Mouse (Mus musculus) spleen, adult 18-20 months (tissue): ENCODE data around the gene Slc6a3.

Experiments
- DNase-seq, 2 experiments: peaks; one replicate each; pipeline ENCODE4 v3.0.0; 2022; ENCODE audit warnings: mixed read lengths in 2 of 2

Gene Slc6a3

DNA sequence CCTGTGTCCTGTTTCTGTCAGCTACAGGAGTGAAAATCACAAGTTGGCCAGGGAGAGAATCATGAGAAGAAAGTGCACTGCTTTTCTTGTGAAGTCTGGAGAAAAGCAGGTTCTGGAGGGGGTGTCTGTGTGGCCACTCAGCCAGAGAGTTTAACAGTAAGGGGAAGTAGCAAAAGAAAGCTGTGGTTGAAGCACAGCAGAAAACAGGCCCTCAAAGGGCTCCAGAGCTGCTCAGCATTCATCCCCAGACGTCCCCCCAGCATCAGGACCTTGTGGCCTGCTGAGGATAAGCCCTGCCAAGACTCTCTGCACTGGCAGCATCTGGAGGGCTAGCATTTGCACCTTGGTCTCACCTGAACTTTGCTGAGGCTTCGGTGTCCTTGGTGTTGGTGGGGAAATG lies 56.0 kb downstream of the Slc6a3 start:
- DNase-seq, result no peak

- DNase-seq, result no peak
These were observed 59.7 kb downstream of the Slc6a3 start for GRCm38 (mm10) chr13:73596276-73596675.

DNA sequence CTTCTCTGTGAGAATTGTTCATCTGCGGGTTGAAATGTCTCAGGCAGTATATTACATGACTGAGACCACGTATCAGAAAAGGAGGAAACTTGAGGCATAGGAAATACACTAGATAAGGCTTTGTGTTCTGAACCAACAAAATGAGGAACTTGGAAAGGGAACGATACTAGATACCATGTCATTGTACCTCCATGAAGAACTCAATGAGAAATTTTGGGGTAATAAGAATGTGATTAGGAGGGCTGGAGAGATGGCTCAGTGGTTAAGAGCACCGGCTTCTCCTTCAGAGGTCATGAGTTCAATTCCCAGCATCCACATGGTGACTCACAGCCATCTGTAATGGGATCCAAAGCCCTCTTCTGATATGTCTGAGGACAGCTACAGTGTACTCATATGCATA lies 63.7 kb downstream of the Slc6a3 start:
- DNase-seq, result no peak

DNA sequence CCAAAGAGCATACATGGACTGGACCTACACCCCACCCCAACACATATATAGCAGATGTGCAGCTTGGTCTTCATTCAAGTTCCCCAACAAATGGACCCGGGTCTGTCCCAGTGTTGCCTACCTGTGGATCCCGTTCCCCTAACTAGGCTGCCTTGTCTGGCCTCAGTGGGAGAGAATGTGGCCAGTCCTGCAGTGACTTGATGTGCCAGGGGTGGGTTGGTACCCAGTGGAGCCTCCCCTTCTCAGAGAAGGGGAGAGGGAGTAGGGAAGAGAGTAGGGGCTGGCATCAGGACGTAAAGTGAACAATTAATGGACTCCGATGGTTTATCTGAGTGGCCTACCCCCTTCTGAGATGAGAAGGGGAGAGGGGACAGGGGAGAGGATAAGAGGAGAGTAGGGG lies 66.5 kb downstream of the Slc6a3 start:
- no peak for DNase-seq

DNA sequence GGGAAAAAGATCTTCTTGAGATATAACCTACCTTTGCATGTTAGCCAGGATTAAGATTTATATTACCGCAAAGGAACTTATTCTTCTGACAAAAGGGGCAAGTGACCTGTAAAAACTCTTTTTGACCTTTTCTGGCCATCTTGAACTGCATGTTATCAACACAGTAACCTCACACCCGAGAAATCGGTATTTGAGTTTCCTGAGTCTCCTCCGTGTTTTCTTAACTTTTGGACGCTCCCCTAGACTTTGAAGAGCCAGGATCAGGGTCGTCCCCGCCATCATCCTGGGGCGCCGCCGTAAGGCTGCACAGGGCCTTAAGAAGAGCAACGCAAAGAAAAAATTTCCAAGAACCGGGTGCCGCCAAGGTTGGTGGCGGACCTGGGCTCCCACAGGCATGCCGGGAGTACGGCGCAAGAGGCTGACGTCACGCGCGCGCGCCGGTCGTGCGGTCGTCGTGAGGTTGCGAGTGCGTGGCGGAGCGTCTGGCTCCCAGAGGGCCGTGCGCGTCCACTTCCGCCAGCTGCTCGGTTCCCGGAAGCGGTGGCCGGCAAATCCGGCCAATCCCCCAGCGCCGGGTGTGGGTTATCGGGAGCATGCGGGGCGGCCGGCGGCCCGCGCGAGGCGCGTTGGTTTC lies 67.1 kb downstream of the Slc6a3 start, which contains the start of gene Clptm1l:
Gene Clptm1l (plus strand): TSS at position 485 of the 634 bp plus-strand sequence.
- peak; percentile 92 to 97 for DNase-seq

DNA sequence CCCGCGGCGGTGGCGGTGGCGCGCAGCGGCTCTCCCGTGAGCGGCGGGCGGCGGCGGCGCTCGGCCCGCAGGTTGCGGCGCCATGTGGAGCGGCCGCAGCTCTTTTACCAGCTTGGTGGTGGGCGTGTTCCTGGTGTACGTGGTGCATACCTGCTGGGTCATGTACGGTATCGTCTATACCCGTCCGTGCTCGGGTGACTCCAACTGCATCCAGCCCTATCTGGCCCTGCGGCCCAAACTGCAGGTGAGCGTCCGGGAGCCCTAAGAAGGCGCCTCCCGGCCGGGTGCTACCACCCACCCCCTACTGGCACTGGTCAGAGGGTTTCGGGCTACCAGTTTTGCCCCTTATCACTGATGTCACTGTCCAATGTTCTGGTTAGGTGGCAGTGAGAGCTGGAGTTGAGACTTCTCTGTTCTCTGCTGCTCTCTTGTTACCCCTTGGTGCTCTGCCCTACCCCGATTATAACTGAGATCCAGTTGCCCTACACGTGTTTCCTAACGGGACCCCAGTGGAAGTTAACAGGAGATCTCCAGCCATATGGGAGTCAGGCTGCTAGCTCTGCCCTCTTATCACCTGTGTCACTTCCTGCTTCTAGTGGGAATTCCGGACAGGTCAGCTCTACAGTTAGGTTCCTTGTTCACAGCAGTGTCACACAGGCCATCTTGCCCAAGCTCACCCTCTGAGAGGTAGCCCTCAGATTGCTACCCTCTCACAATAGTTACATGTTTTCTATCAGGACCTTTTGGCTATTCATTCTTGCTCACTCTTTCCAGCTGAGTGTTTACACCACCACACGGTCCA lies 67.8 kb downstream of the Slc6a3 start:
- DNase-seq, result no peak

DNA sequence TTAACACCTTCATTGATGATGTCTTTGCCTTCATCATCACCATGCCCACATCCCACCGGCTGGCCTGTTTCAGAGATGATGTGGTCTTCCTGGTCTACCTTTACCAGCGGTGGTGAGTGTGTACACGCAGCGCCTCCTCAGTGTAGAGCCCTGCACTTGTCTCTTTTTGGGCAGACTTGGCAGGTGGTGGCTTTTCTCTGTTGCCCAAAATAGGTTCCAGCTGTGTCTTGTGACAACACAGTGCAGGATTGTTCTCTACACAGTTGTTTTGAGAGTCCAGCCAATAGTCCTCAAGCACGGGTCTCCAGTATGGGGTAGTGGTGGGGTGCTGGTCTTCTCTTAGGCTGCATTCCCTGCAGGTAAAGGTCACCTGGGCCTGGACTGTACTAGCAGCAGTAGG lies 81.9 kb downstream of the Slc6a3 start:
- DNase-seq, result no peak

- DNase-seq, result no peak
These were observed 84.1 kb downstream of the Slc6a3 start for GRCm38 (mm10) chr13:73620637-73621036.

DNA sequence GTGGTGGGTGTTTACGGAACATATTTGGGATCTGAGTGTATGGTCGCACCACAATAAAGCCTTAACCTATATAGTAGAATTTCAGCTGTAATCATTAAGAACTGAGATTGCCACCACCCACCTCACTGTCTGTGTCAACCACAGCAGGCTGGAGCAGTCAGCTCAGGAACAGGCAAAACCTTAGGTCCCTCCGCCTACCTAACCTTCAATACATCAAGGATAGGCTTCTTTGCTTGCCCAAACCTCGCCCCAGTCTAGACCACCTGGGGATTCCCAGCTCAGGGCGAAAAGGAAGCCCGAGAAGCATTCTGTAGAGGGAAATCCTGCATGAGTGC lies 89.8 kb downstream of the Slc6a3 start:
- no peak for DNase-seq

- peak; percentile 36 to 58 for DNase-seq
These were observed 90.4 kb downstream of the Slc6a3 start, which contains the start of gene Tert for GRCm38 (mm10) chr13:73626745-73627549. Gene Tert (plus strand): TSS chr13:73626911.
